Comparison of ENCODE assay signal across 19 mouse cellular contexts in genomic region chr10:21952520-21952919, GRCm38 (mm10).
DNase-seq lines count a peak whose midpoint lies in the region.
"Had no signal": no experiment of that assay in that cellular context is flagged by ENCODE, and none has a peak within 500 bp of the region (broad histone marks: within the 10 kb centered on the region; RNA-seq: fewer than 3 reads in every experiment).

No protein-coding gene starts in this region.

- H3K4me1 ChIP-seq in heart, embryonic 10.5 days, result no peaks in the 10 kb centered on the region
- H3K4me1 ChIP-seq: forebrain, embryonic 15.5 days had no signal

- H3K36me3 ChIP-seq in heart, embryonic 10.5 days, result no peaks in the 10 kb centered on the region
- H3K36me3 ChIP-seq: forebrain, embryonic 15.5 days; heart, embryonic 13.5 days; hindbrain, embryonic 15.5 days; limb, embryonic 12.5 days had no signal

- intact Hi-C loops in heart, postnatal 25 days (cut with DNase I), result loop anchor here (1.0 to 5.0 kb wide), 5 partner anchors 40 to 273 kb away; no protein-coding TSS in a partner anchor

- H3K27me3 ChIP-seq in heart, embryonic 10.5 days (ENCODE audit: insufficient read depth, poor library complexity, severe bottlenecking), result no peaks in the 10 kb centered on the region
- H3K27me3 ChIP-seq: forebrain, embryonic 15.5 days; heart, embryonic 13.5 days; hindbrain, embryonic 15.5 days; limb, embryonic 12.5 days had no signal

- 72% methylated on average over 4 of the region's 4 CpGs for WGBS in heart, embryonic 10.5 days

- no peak overlapping the region for H3K4me3 ChIP-seq in heart, embryonic 10.5 days
- H3K4me3 ChIP-seq: erythroblast, embryonic 14.5 days; forebrain, embryonic 15.5 days; heart, embryonic 13.5 days; hindbrain, embryonic 15.5 days; limb, embryonic 12.5 days; myocyte had no signal

- no peaks in the 10 kb centered on the region for H3K9me3 ChIP-seq in heart, embryonic 10.5 days
- H3K9me3 ChIP-seq: forebrain, embryonic 15.5 days; hindbrain, embryonic 15.5 days had no signal

- no peak overlapping the region for H3K27ac ChIP-seq in heart, embryonic 10.5 days
- H3K27ac ChIP-seq: forebrain, embryonic 15.5 days; heart, embryonic 13.5 days; hindbrain, embryonic 15.5 days; limb, embryonic 12.5 days; stomach, postnatal 0 days had no signal

- DNase-seq in heart, adult 11 months, result peak; percentile 99
- DNase-seq in heart, embryonic 10.5 days (ENCODE audit: low spot score), result no peak
- DNase-seq in MN1 (ENCODE audit: low spot score), result peak; percentile 71
- peak; percentile 52 for DNase-seq in gastrocnemius, postnatal 10 days
- peak; percentile 62 for DNase-seq in heart, postnatal 25 days (ENCODE audit: low spot score)
- no peak for DNase-seq in ovary, postnatal 14 days (ENCODE audit: low spot score)
- no peak for DNase-seq in yolk sac, embryonic 10.5 days (ENCODE audit: low spot score)
- DNase-seq in adrenal gland, postnatal 36 days, result no peak
- DNase-seq: cerebellum, adult 8-10 months; kidney, adult 18-20 months; lung, postnatal 14 days; thymus, postnatal 4 days had no signal

Comparison
In these comparisons a context has a peak if more than half of its experiments do, and no peak if none do; other contexts are left out.
1. DNase-seq: peak in heart, adult 11 months (single experiment), MN1 (single experiment), gastrocnemius, postnatal 10 days (single experiment) and heart, postnatal 25 days (single experiment); none in heart, embryonic 10.5 days (single experiment), ovary, postnatal 14 days (single experiment), yolk sac, embryonic 10.5 days (single experiment) and adrenal gland, postnatal 36 days (0 of 2).